Mouse (Mus musculus) lung, postnatal 0 days (tissue): ENCODE measurements around the gene Nrxn2.
A peak's percentile ranks its signal among the peaks of the same experiment; 100 is the strongest.

ENCODE experiments used
- CTCF ChIP-seq: IDR thresholded peaks from 2 replicates; pipeline ENCODE4 v1.5.1; 2016; ENCODE audit warnings: antibody characterized with exemption, mild to moderate bottlenecking
- EP300 ChIP-seq: IDR thresholded peaks from 2 replicates; pipeline ENCODE4 v1.6.1; 2016; ENCODE audit warnings: antibody characterized with exemption, mild to moderate bottlenecking, control low read depth

DNA sequence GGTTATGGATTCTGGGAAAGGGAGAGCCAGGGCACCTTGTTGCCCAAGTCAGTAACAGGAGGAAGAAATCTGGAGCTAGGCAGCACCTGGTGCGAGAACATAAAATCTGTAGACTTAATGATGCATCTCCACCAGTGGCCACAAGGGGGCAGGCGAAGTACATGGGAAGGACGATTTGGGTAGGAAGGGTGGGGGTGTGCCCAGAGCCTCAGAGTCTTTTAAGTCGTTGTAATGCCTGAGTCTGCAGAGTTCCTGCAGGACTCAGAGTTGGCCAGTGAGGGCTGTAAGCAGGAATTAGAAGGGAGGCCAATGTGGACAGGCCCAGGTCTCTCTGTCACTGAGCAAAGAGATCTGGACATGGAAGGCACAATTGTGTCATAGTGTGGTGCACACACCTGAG is 70.5 kb downstream of the Nrxn2 start:
- TF ChIP-seq CTCF (peak; percentile 99), EP300 (no peak)
